Mouse (Mus musculus): ENCODE data around the gene Hist1h2ad. TPM values are rescaled to one million over a fixed set of nuclear protein-coding genes. Genes with fewer than 3 reads are reported as not detected.
"Not testable (repeated sequence)": the region's sequence is repeated elsewhere in the genome, so short reads cannot be mapped to it uniquely, and the experiment has no call there.

Hist1h2ad gene
- polyA plus RNA-seq, 1 experiment from 2014 or later: 1.1 TPM

- WGBS: 27% methylated on average over 9 of the region's 9 CpGs
- Histone ChIP-seq H3K4me1 (ENCODE audit: control insufficient read depth, insufficient read depth, low read length) (peaks cover 31% of the 10 kb centered on the region), H3K4me3 (ENCODE audit: low read depth, low read length) (peak overlapping the region; percentile 42), H3K27ac (ENCODE audit: low read depth, low read length) (peak overlapping the region; percentile 96; the same call in 1 of the 2 replicates), H3K9ac (replicated peaks; ENCODE audit: low read depth, low read length) (peak overlapping the region; percentile 64; the same call in 1 of the 2 replicates), H3K9me3 (ENCODE audit: control insufficient read depth, low read length) (no peaks in the 10 kb centered on the region), H3K4me2 (ENCODE audit: low read depth, low read length) (peak overlapping the region; percentile 70), H3K36me3 (ENCODE audit: control insufficient read depth, insufficient read depth, low read length) (no peaks in the 10 kb centered on the region), H3K27me3 (ENCODE audit: control insufficient read depth, insufficient read depth, low read length) (no peaks in the 10 kb centered on the region)
- ATAC-seq (ENCODE audit: low read depth): no peak
These were observed 41.7 kb upstream of the Hist1h2ad start for GRCm38 (mm10) chr13:23532262-23533075.

- peak within 1 kb of the TSS; percentile 40 for H3K4me3 ChIP-seq (ENCODE audit: low read depth, low read length)
- not testable (repeated sequence) for H3K27me3 ChIP-seq (ENCODE audit: control insufficient read depth, insufficient read depth, low read length); H3K9me3 ChIP-seq (ENCODE audit: control insufficient read depth, low read length); H3K9ac ChIP-seq (replicated peaks; ENCODE audit: low read depth, low read length); H3K36me3 ChIP-seq (ENCODE audit: control insufficient read depth, insufficient read depth, low read length)
- peak; percentile 32; the same call in 1 of the 2 replicates for ATAC-seq (ENCODE audit: low read depth)
- H3K27ac ChIP-seq (ENCODE audit: low read depth, low read length): peak within 1 kb of the TSS; percentile 70
- WGBS: 1% methylated on average over 22 of the region's 53 CpGs
- peaks cover 31% of the 10 kb centered on the region for H3K4me1 ChIP-seq (ENCODE audit: control insufficient read depth, insufficient read depth, low read length)
- H3K4me2 ChIP-seq (ENCODE audit: low read depth, low read length): peak within 1 kb of the TSS; percentile 70
These were observed 40.4 kb upstream of the Hist1h2ad start, which contains the start of gene Hist1h2af for GRCm38 (mm10) chr13:23533560-23534367. Hist1h2af (plus strand) TSS chr13:23533906.

GRCm38 (mm10) chr13:23534368-23535131 lies 39.6 kb upstream of the Hist1h2ad start:
- no peaks in the 10 kb centered on the region for H3K27me3 ChIP-seq (ENCODE audit: control insufficient read depth, insufficient read depth, low read length)
- peak overlapping the region; percentile 39 for H3K27ac ChIP-seq (ENCODE audit: low read depth, low read length)
- no peaks in the 10 kb centered on the region for H3K9me3 ChIP-seq (ENCODE audit: control insufficient read depth, low read length)
- peak overlapping the region; percentile 70 for H3K4me2 ChIP-seq (ENCODE audit: low read depth, low read length)
- H3K36me3 ChIP-seq (ENCODE audit: control insufficient read depth, insufficient read depth, low read length): no peaks in the 10 kb centered on the region
- peak overlapping the region; percentile 40 for H3K4me3 ChIP-seq (ENCODE audit: low read depth, low read length)
- under 1% methylated on average over 15 of the region's 15 CpGs for WGBS
- no peak overlapping the region; the same call in 1 of the 2 replicates for H3K9ac ChIP-seq (replicated peaks; ENCODE audit: low read depth, low read length)
- H3K4me1 ChIP-seq (ENCODE audit: control insufficient read depth, insufficient read depth, low read length): peaks cover 31% of the 10 kb centered on the region
- ATAC-seq (ENCODE audit: low read depth): no peak

DNA sequence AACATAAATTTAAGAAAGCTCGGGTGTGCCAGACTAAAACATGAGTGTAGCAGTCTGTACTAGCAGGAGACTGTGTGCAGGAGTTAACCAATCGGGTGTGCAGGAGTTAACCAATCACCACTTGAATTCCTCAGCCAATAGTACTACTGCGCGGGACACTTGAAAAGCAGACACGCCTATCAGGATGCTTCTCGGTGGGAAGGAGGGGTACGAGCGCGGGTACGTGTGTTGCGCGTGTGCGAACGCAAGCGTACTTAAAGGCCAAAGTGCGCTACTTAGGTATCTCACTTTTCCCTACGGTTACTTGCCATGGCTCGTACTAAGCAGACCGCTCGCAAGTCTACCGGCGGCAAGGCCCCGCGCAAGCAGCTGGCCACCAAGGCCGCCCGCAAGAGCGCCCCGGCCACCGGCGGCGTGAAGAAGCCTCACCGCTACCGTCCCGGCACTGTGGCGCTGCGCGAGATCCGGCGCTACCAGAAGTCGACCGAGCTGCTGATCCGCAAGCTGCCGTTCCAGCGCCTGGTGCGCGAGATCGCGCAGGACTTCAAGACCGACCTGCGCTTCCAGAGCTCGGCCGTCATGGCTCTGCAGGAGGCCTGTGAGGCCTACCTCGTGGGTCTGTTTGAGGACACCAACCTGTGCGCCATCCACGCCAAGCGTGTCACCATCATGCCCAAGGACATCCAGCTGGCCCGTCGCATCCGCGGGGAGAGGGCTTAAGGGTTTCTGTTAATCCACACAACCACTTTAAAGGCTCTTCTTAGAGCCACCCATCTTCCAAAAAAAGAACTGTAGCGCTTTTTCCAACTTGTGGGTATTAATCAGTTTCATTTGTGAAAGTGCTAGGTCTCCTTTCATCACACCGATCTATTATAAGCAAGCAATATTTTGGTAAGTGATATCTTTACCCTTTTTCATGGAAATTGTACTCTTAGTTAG lies 38.8 kb upstream of the Hist1h2ad start, which contains the start of gene Hist1h3g:
Hist1h3g (plus strand) TSS at position 286 of the 939 bp plus-strand sequence.
- H3K9ac ChIP-seq (replicated peaks; ENCODE audit: low read depth, low read length); H3K36me3 ChIP-seq (ENCODE audit: control insufficient read depth, insufficient read depth, low read length); H3K27me3 ChIP-seq (ENCODE audit: control insufficient read depth, insufficient read depth, low read length); H3K9me3 ChIP-seq (ENCODE audit: control insufficient read depth, low read length): not testable (repeated sequence)
- Histone ChIP-seq H3K4me1 (ENCODE audit: control insufficient read depth, insufficient read depth, low read length) (peaks cover 27% of the 10 kb centered on the region), H3K4me2 (ENCODE audit: low read depth, low read length) (peak within 1 kb of the TSS; percentile 70), H3K27ac (ENCODE audit: low read depth, low read length) (peak within 1 kb of the TSS; percentile 39), H3K4me3 (ENCODE audit: low read depth, low read length) (peak within 1 kb of the TSS; percentile 40)
- WGBS: under 1% methylated on average over 32 of the region's 62 CpGs
- ATAC-seq (ENCODE audit: low read depth): peak; percentile 90

GRCm38 (mm10) chr13:23536076-23536822 lies 37.9 kb upstream of the Hist1h2ad start:
- no peak overlapping the region for H3K27ac ChIP-seq (ENCODE audit: low read depth, low read length)
- no peaks in the 10 kb centered on the region for H3K36me3 ChIP-seq (ENCODE audit: control insufficient read depth, insufficient read depth, low read length)
- no peaks in the 10 kb centered on the region for H3K27me3 ChIP-seq (ENCODE audit: control insufficient read depth, insufficient read depth, low read length)
- peak overlapping the region; percentile 70 for H3K4me2 ChIP-seq (ENCODE audit: low read depth, low read length)
- H3K4me1 ChIP-seq (ENCODE audit: control insufficient read depth, insufficient read depth, low read length): peaks cover 27% of the 10 kb centered on the region
- no peak overlapping the region for H3K9ac ChIP-seq (replicated peaks; ENCODE audit: low read depth, low read length)
- 20% methylated on average over 7 of the region's 7 CpGs for WGBS
- H3K4me3 ChIP-seq (ENCODE audit: low read depth, low read length): peak overlapping the region; percentile 40
- H3K9me3 ChIP-seq (ENCODE audit: control insufficient read depth, low read length): no peaks in the 10 kb centered on the region
- ATAC-seq (ENCODE audit: low read depth): no peak

DNA sequence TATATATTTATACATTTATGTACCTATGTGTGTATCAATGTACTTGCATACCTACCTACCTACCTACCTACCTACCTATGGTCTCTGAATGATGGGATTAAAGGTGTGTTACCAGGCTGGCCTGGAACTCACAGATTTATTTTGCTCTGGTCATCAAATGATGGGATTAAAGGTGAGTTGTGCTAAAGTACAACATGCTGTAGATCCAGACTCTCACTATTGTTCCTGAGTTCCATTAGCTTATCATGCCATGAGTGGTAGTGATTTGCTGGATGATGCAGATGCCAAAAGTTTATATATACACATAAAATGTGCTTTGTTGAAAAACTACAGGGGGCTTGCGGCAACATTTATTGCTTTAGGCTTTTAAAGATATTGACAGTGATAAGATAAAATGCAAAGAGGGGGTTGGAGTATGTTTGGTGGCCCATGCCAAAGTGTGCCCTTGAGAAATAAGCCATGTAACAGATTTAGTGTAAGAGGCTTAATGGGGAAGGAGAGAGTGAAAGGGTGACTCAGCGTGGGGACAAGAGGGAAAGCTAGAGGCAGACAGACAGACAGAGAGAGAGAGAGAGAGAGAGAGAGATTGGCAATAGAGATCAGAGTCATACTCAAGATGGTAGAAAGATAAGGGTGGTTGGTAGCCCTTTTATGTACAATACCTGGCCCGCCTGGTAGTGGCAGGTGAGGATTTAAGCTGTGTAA lies 37.0 kb upstream of the Hist1h2ad start:
- peaks cover 23% of the 10 kb centered on the region for H3K4me1 ChIP-seq (ENCODE audit: control insufficient read depth, insufficient read depth, low read length)
- 84% methylated on average over 3 of the region's 3 CpGs for WGBS
- H3K9ac ChIP-seq (replicated peaks; ENCODE audit: low read depth, low read length): no peak overlapping the region
- ATAC-seq (ENCODE audit: low read depth): no peak
- H3K36me3 ChIP-seq (ENCODE audit: control insufficient read depth, insufficient read depth, low read length): no peaks in the 10 kb centered on the region
- H3K4me3 ChIP-seq (ENCODE audit: low read depth, low read length): no peak overlapping the region
- H3K27ac ChIP-seq (ENCODE audit: low read depth, low read length): no peak overlapping the region
- no peaks in the 10 kb centered on the region for H3K27me3 ChIP-seq (ENCODE audit: control insufficient read depth, insufficient read depth, low read length)
- no peak overlapping the region for H3K4me2 ChIP-seq (ENCODE audit: low read depth, low read length)
- H3K9me3 ChIP-seq (ENCODE audit: control insufficient read depth, low read length): no peaks in the 10 kb centered on the region

DNA sequence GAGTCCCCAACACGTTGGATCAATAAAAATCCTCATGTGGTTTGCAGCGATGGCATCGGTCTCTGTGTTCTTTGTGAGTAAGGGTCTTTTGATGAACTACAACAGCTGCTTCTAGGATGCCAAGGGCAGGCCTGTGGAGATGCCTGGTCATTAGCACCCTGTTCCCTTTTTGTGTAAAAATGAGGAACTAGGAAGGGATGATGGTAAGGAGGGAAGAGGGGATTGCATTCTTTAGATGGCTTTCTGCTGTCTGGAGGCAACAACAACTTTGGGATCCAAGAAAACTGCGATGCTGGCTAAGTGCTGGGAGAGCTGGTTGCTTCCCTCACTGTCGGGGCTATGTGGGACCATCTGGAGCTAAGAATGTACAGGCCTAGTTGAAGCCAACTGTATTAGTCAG lies 35.9 kb upstream of the Hist1h2ad start:
- Histone ChIP-seq H3K4me1 (ENCODE audit: control insufficient read depth, insufficient read depth, low read length) (peaks cover 12% of the 10 kb centered on the region), H3K9ac (replicated peaks; ENCODE audit: low read depth, low read length) (no peak overlapping the region), H3K4me2 (ENCODE audit: low read depth, low read length) (no peak overlapping the region), H3K27ac (ENCODE audit: low read depth, low read length) (no peak overlapping the region), H3K36me3 (ENCODE audit: control insufficient read depth, insufficient read depth, low read length) (no peaks in the 10 kb centered on the region), H3K27me3 (ENCODE audit: control insufficient read depth, insufficient read depth, low read length) (no peaks in the 10 kb centered on the region), H3K9me3 (ENCODE audit: control insufficient read depth, low read length) (no peaks in the 10 kb centered on the region), H3K4me3 (ENCODE audit: low read depth, low read length) (no peak overlapping the region)
- 72% methylated on average over 5 of the region's 5 CpGs for WGBS
- no peak for ATAC-seq (ENCODE audit: low read depth)
